Mouse (Mus musculus): ENCODE measurements around the gene Igdcc4. TPM values are rescaled to one million over a fixed set of nuclear protein-coding genes. Genes with fewer than 3 reads are reported as not detected.
"Not testable (repeated sequence)": the region's sequence is repeated elsewhere in the genome, so short reads cannot be mapped to it uniquely, and the experiment has no call there.

The Igdcc4 gene
- polyA plus RNA-seq (2016; fragmentation: Nextera tagmentation; extraction: Ambion mirVana) = 10.3 and 11.7 TPM in 2 replicates

GRCm38 (mm10) chr9:65100991-65101685 is at the start of gene Igdcc4:
Gene Igdcc4, plus strand, starts transcription at chr9:65101486.
- H3K27ac ChIP-seq = peak within 1 kb of the TSS; percentile 26; the same call in 1 of the 2 replicates
- no peak for ATAC-seq (ENCODE audit: low FRiP score, low read depth)
- peak within 1 kb of the TSS; percentile 100 for H3K4me2 ChIP-seq (replicated peaks)
- WGBS = 1% methylated on average over 72 of the region's 76 CpGs
- H3K36me3 ChIP-seq = no peaks in the 10 kb centered on the region
- H3K9ac ChIP-seq = peak within 1 kb of the TSS; percentile 85
- H3K27me3 ChIP-seq (replicated peaks) = 0 out of 2 replicates have a peak, but pooled peaks cover 4% of the 10 kb centered on the region
- peaks cover 24% of the 10 kb centered on the region for H3K4me1 ChIP-seq
- 0 out of 2 replicates have a peak, but pooled peaks cover 7% of the 10 kb centered on the region for H3K9me3 ChIP-seq
- peak within 1 kb of the TSS; percentile 78 for H3K4me3 ChIP-seq

- Histone ChIP-seq H3K4me3 (no peak overlapping the region), H3K27ac (no peak overlapping the region), H3K36me3 (peaks cover 78% of the 10 kb centered on the region), H3K4me1 (no peaks in the 10 kb centered on the region), H3K9ac (no peak overlapping the region), H3K27me3 (replicated peaks) (no peaks in the 10 kb centered on the region), H3K4me2 (replicated peaks) (no peak overlapping the region), H3K9me3 (no peaks in the 10 kb centered on the region)
- WGBS = 91% methylated on average over 7 of the region's 7 CpGs
- no peak for ATAC-seq (ENCODE audit: low FRiP score, low read depth)
Measured at GRCm38 (mm10) chr9:65064251-65064650, 37.0 kb upstream of the Igdcc4 start.

- WGBS = 89% methylated on average over 3 of the region's 3 CpGs
- Histone ChIP-seq H3K9ac (no peak overlapping the region), H3K4me1 (no peaks in the 10 kb centered on the region), H3K4me2 (replicated peaks) (no peak overlapping the region), H3K36me3 (peaks cover 67% of the 10 kb centered on the region), H3K9me3 (no peaks in the 10 kb centered on the region), H3K4me3 (no peak overlapping the region), H3K27me3 (replicated peaks) (no peaks in the 10 kb centered on the region), H3K27ac (no peak overlapping the region)
- no peak for ATAC-seq (ENCODE audit: low FRiP score, low read depth)
Measured at GRCm38 (mm10) chr9:65070587-65070986, 30.7 kb upstream of the Igdcc4 start.

GRCm38 (mm10) chr9:65073555-65073954 is 27.7 kb upstream of the Igdcc4 start:
- Histone ChIP-seq H3K9ac (no peak overlapping the region), H3K27me3 (replicated peaks) (no peaks in the 10 kb centered on the region), H3K36me3 (peaks cover 58% of the 10 kb centered on the region), H3K9me3 (no peaks in the 10 kb centered on the region), H3K4me3 (no peak overlapping the region), H3K27ac (no peak overlapping the region), H3K4me2 (replicated peaks) (no peak overlapping the region), H3K4me1 (no peaks in the 10 kb centered on the region)
- WGBS = 66% methylated on average over 9 of the region's 9 CpGs
- ATAC-seq (ENCODE audit: low FRiP score, low read depth) = no peak

GRCm38 (mm10) chr9:65074251-65074650 is 27.0 kb upstream of the Igdcc4 start:
- no peaks in the 10 kb centered on the region for H3K9me3 ChIP-seq
- H3K36me3 ChIP-seq = peaks cover 58% of the 10 kb centered on the region
- ATAC-seq (ENCODE audit: low FRiP score, low read depth) = no peak
- WGBS = 91% methylated on average over 15 of the region's 15 CpGs
- no peak overlapping the region for H3K4me3 ChIP-seq
- H3K9ac ChIP-seq = no peak overlapping the region
- H3K27me3 ChIP-seq (replicated peaks) = no peaks in the 10 kb centered on the region
- H3K27ac ChIP-seq = no peak overlapping the region
- no peak overlapping the region for H3K4me2 ChIP-seq (replicated peaks)
- no peaks in the 10 kb centered on the region for H3K4me1 ChIP-seq

DNA sequence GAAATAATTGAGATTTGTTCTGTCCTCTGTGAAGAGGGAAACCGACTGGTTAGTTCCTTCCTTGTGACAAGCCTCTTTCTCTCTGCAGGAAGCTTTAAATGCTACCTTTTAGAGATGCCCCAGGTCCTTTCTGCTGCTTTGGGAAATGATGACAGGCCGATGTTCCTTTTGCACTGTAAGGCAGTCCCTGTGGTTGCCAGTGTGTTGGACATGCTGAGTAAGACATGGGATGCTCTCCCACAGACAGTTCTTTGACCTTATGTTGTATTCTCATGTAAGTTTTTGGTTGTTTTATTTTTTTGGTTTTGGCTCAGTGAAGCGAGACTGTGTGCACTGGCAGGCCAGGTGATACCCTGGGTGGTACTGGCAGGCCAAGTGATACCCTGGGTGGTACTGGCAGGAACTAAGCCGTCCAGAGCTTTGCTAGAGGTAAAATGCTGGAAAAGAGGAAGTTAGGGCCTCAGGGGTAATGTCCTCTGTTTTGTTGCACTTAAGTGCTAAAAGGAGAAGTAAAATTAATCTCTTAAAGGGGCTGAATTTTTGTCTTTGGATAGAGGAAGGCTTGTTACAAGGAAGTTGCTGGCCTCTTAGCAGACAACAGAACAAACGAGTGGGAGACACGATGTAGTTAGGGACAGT is 26.3 kb upstream of the Igdcc4 start:
- 91% methylated on average over 6 of the region's 6 CpGs for WGBS
- Histone ChIP-seq H3K4me1 (no peaks in the 10 kb centered on the region), H3K9ac (no peak overlapping the region), H3K9me3 (no peaks in the 10 kb centered on the region), H3K4me2 (replicated peaks) (no peak overlapping the region), H3K27me3 (replicated peaks) (no peaks in the 10 kb centered on the region), H3K4me3 (no peak overlapping the region), H3K27ac (no peak overlapping the region), H3K36me3 (peaks cover 62% of the 10 kb centered on the region)
- ATAC-seq (ENCODE audit: low FRiP score, low read depth) = no peak

DNA sequence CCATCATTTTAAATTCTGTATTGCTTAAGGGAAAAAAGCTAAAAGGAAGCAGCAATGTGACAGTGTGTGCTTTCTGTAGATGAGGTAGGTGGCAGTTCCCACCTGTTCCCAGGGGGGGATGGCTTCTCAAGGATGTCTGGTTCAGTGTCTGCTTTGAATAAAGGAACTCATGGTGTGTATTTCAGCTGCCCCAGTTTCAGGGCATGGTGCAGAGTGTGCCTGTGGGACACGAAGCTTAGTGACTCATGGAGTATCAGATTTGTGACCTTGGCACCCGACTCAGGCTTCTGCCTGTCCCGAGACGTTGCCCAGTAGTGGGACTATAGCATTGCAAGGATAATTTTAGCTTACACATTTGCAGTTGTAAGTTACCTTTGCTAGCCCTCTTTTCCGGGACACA is 23.8 kb upstream of the Igdcc4 start:
- no peaks in the 10 kb centered on the region for H3K4me1 ChIP-seq
- H3K4me2 ChIP-seq (replicated peaks) = no peak overlapping the region
- H3K36me3 ChIP-seq = peaks cover 66% of the 10 kb centered on the region
- H3K9ac ChIP-seq = no peak overlapping the region
- no peak for ATAC-seq (ENCODE audit: low FRiP score, low read depth)
- H3K9me3 ChIP-seq = no peaks in the 10 kb centered on the region
- no peak overlapping the region for H3K4me3 ChIP-seq
- WGBS = 91% methylated on average over 5 of the region's 5 CpGs
- H3K27ac ChIP-seq = no peak overlapping the region
- H3K27me3 ChIP-seq (replicated peaks) = no peaks in the 10 kb centered on the region

DNA sequence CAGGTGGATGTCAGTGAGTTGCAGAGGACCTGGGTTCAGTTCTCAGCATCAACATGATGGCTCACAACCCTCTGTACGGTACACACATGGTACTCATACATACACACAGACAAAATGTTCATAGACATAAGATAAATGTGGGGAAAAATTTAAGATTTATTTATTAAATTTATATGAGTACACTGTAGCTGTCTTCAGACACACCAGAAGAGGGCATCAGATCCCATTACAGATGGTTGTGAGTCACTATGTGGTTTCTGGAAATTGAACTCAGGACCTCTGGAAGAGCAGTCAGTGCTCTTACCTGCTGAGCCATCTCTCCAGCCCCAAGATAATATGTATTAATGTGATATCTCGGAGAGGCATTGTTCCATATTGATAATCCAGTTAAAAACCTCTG is 21.1 kb upstream of the Igdcc4 start:
- H3K27ac ChIP-seq; H3K27me3 ChIP-seq (replicated peaks); ATAC-seq (ENCODE audit: low FRiP score, low read depth); H3K4me2 ChIP-seq (replicated peaks); H3K9me3 ChIP-seq; H3K4me1 ChIP-seq; H3K4me3 ChIP-seq; H3K9ac ChIP-seq: not testable (repeated sequence)
- WGBS = 91% methylated on average over 2 of the region's 2 CpGs
- peaks cover 69% of the 10 kb centered on the region for H3K36me3 ChIP-seq

- no peak for ATAC-seq (ENCODE audit: low FRiP score, low read depth)
- Histone ChIP-seq H3K27me3 (replicated peaks) (no peaks in the 10 kb centered on the region), H3K9ac (no peak overlapping the region), H3K4me1 (no peaks in the 10 kb centered on the region), H3K36me3 (peaks cover 55% of the 10 kb centered on the region), H3K27ac (no peak overlapping the region), H3K4me2 (replicated peaks) (no peak overlapping the region), H3K4me3 (no peak overlapping the region), H3K9me3 (no peaks in the 10 kb centered on the region)
- 93% methylated on average over 18 of the region's 18 CpGs for WGBS
Measured at GRCm38 (mm10) chr9:65083075-65083765, 18.1 kb upstream of the Igdcc4 start.

DNA sequence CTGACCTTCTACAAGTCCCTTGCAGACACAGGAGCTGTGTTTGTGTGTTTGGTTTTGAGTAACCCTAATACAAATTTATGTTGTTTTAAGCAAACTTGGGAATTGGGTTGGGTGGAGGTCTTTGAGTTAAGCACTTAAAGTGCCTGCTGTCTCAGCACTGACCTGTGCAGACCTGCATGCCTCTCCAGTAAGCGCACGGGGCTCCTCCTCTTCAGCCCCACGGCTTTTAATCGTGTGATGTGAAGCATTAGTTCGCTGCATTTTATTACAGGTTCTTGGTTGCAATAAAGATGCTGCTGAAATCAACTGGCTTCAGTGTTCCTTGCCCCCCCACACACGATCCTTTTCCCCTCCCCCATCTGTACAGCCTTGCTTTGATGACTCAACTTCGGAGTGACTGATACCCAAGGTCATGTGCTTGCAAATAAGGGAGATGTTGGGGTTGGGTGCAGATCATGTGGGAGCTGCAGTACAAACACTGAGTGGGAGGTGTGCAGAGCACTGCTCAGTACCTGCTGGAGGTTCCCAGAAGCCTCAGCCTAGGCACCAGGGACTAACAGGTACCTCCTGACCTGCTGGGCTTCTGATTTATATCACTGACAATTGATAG is 17.0 kb upstream of the Igdcc4 start:
- no peak for ATAC-seq (ENCODE audit: low FRiP score, low read depth)
- no peak overlapping the region for H3K9ac ChIP-seq
- no peak overlapping the region for H3K27ac ChIP-seq
- 87% methylated on average over 7 of the region's 7 CpGs for WGBS
- no peaks in the 10 kb centered on the region for H3K4me1 ChIP-seq
- H3K4me2 ChIP-seq (replicated peaks) = no peak overlapping the region
- H3K27me3 ChIP-seq (replicated peaks) = no peaks in the 10 kb centered on the region
- no peaks in the 10 kb centered on the region for H3K9me3 ChIP-seq
- no peak overlapping the region for H3K4me3 ChIP-seq
- peaks cover 44% of the 10 kb centered on the region for H3K36me3 ChIP-seq

DNA sequence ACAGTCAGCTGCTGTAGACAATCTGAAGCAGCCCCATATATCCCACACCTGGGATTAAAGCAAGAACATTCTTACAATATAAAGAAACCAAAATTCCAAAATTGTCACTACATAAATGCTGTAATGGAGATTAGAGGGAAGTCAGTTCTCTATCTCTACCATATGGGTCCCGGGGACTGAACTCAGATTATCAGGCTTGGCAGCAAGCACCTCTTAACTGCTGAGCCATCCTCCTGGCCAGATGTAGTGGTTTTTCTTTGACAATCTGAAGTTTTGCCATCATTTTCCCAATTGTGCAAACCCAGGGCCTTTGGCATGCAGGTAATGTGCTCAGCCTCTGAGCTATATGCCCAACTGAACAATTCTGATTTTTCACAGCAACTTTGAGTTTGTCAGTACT is 16.0 kb upstream of the Igdcc4 start:
- Histone ChIP-seq H3K36me3 (peaks cover 35% of the 10 kb centered on the region), H3K4me3 (no peak overlapping the region), H3K9me3 (no peaks in the 10 kb centered on the region), H3K4me2 (replicated peaks) (no peak overlapping the region), H3K9ac (no peak overlapping the region), H3K27me3 (replicated peaks) (no peaks in the 10 kb centered on the region), H3K4me1 (0 out of 2 replicates have a peak, but pooled peaks cover 4% of the 10 kb centered on the region), H3K27ac (no peak overlapping the region)
- no peak for ATAC-seq (ENCODE audit: low FRiP score, low read depth)
- 92% methylated on average over 1 of the region's 1 CpGs for WGBS

DNA sequence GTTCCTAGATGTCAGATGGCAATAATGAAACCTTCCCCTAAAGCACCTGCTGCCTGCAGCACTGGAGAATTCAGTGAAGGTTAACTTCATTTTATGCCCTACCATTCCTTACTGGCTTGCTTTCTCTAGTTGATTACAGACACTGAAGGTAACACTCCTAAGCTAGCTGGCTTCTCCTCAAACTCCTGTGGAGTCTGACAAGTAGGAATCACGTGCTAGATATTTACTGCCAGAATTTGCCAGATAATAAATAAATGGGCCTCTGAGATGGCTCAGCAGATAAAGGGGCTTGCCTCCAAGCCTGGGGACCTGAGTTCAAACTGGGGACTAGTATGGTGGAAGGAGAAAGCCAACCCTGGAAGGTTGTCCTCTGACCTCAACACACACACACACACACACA is 14.5 kb upstream of the Igdcc4 start:
- H3K4me2 ChIP-seq (replicated peaks) = no peak overlapping the region
- H3K4me1 ChIP-seq = 0 out of 2 replicates have a peak, but pooled peaks cover 5% of the 10 kb centered on the region
- no peak overlapping the region for H3K9ac ChIP-seq
- H3K27ac ChIP-seq = no peak overlapping the region
- H3K36me3 ChIP-seq = peaks cover 25% of the 10 kb centered on the region
- H3K4me3 ChIP-seq = no peak overlapping the region
- H3K27me3 ChIP-seq (replicated peaks) = no peaks in the 10 kb centered on the region
- WGBS = 66% methylated on average over 1 of the region's 1 CpGs
- H3K9me3 ChIP-seq = no peaks in the 10 kb centered on the region
- no peak for ATAC-seq (ENCODE audit: low FRiP score, low read depth)
